Mouse (Mus musculus) heart, adult 2 months (tissue): ENCODE measurements around the gene Fbln1.

ENCODE experiments used
- CTCF ChIP-seq: fragments of 200-600 bp; IDR thresholded peaks from 2 replicates; pipeline ENCODE4 v1.8.1; 2022; ENCODE audit warnings: antibody characterized with exemption, mild to moderate bottlenecking, moderate library complexity
- EP300 ChIP-seq: fragments of 200-500 bp; IDR thresholded peaks from 2 replicates; pipeline ENCODE4 v1.6.1; 2011; ENCODE audit warnings: low read depth, low read length, control low read depth; ENCODE audit not compliant: insufficient read depth
- POLR2A ChIP-seq: fragments of 200-500 bp; IDR thresholded peaks from 2 replicates; pipeline ENCODE4 v1.6.1; 2011; ENCODE audit warnings: mild to moderate bottlenecking, low read depth, low read length, control low read depth; ENCODE audit not compliant: insufficient read depth

- no peak for TF ChIP-seq CTCF
- TF ChIP-seq EP300 = peak; percentile 60; the same call in 1 of the 2 replicates
- TF ChIP-seq POLR2A = peak; percentile 43; the same call in 1 of the 2 replicates
Observed at GRCm38 (mm10) chr15:85207763-85208162, 2.0 kb downstream of the Fbln1 start.
